Mouse (Mus musculus) layer of hippocampus, adult 9-10 months (tissue): ENCODE results near the gene Inpp5a.
A peak's percentile ranks its signal among the peaks of the same experiment; 100 is the strongest.

Source experiments
- DNase-seq: peaks from one replicate; pipeline ENCODE4 v3.0.0; 2022; ENCODE audit warnings: low spot score

The Inpp5a gene

GRCm38 (mm10) chr7:139581801-139582571 lies 193.1 kb downstream of the Inpp5a start:
- no peak for DNase-seq

DNA sequence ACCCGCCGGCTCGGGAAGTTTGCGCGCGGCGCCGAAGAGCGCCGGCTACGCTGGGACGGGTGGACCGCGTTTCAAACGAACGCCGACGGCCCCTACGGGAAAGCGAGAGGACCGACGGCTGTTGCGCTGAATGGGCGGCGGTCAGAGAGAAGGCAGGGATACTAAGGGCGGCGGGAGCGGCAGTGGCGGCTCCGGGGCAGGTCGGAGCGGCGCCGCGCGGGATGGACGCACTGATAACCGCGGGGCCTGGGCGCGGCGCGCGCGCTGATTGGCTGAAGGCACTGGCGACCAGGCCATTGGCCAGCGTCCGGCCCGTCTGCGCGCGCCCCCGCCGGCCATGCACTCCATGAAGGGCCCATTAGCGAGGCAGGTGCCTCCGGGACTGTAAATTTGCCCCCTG lies 193.7 kb downstream of the Inpp5a start, which contains the start of gene Nkx6-2:
TSS of gene Nkx6-2 (minus strand) at position 203 of the 400 bp plus-strand sequence.
- DNase-seq: no peak

DNA sequence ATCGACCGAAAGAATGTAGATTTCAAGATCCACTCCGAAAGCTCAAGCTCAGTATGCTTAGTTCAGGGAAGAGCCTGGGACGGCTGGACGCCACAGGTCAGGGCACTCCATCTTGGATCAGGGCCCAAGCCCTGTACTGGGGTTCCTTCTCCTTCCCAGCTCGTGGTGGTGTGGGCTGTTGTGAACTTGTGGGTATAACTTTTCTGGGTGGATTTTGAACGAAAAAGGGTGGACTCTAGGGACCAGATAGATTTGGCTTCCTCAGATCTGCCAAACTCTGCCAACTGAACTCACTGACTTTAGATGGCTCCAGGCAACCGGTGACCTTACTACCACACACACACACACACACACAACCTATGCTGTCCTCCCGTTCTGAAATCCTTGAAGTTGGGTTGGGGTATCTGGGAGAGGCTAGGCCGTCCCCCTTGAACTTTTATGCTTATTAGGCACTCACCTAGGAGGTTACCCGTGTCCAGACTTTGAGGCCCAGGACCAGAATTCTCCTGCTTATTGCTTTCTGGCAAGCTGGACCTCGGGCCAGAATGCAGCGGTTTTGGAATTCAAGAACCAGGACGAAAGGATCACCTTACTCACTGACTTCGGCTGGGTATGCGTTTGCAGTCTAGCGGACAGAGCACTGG lies 194.3 kb downstream of the Inpp5a start:
- DNase-seq: no peak

DNA sequence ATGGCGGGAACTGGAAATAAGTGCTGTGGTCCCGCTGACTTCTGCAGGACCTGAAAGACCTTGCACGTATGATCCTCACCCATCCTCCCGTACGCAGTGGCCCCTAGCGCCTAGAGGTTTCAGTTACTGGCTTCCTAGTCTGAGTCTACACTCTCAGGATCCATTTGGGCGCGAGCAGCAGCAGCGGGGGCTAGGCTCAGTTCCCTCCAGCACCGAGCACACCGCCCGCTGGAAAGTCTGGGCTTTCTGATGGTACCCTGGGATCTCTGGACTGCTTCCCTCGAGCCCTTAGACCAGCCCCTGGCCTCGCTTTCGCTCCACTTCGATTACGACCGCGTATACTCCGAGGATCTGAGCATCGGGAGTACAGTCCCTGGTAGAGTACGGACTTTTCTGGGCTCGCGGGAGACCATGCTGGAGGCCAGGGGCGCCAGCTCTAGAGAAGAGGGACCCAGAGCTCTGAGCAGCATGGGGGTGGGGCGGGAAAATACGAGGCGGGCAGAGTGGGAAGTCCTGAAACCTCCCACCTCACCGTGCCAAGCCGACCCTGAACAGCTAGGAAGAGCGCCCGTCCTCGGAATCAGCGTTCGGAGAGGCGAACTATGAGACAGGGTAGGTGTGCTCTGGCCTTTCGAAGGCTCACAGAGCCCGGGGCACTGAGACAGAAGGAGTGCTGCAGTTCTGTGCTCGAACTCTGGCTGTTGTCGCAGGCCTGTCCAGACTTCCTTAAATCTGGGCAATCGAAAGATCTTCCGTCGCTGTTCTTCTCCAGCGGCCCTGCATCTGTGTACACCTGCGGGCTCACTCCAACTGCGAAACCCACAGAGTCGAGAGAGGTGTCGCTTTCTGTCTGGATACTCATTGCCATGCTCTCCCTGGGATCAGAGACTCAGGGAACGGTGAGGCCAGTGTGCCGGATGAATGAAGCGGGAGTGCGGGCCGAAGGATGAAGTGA lies 195.6 kb downstream of the Inpp5a start:
- DNase-seq: no peak

GRCm38 (mm10) chr7:139585183-139585821 lies 196.4 kb downstream of the Inpp5a start:
- no peak for DNase-seq

GRCm38 (mm10) chr7:139587919-139588318 lies 199.0 kb downstream of the Inpp5a start:
- no peak for DNase-seq

- no peak for DNase-seq
Measured at GRCm38 (mm10) chr7:139590302-139590701, 201.4 kb downstream of the Inpp5a start.

DNA sequence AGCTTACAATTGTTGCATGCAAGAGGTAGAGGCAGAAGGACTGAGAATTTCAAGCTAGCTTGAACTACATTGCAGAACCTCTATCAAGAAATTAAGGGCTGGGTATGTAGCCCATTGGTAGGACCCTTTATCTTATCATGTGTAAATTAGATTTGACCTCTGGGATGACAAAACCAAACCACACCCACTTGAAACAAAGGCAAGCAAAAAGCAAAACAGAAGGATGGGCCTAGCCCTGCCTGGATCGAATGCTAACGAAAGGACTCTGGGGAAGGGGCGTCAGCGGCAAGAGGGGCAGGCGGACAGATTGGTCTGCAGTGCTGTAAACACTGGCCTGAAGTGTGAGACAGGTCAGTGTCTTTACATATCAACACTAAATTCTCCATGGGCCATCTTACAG lies 202.4 kb downstream of the Inpp5a start:
- no peak for DNase-seq

DNA sequence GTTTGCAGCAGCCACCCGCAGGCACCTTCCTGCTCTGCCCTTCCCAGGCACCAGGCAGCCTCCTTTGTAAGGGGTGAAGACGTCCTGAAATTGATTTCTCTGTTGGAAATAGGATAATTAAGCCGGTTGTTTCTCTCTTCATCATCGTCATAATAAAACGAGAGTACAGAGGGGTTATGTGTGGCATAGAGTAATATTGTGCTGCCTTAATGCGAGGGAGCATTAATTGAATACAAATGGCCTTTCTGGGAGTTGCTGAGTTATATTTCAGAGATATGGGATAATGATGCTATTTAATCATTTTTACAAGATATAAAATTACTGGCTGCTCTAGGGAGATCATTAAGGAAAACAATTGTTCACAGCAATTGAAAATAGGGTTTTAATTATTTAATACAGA lies 206.4 kb downstream of the Inpp5a start:
- no peak for DNase-seq

DNA sequence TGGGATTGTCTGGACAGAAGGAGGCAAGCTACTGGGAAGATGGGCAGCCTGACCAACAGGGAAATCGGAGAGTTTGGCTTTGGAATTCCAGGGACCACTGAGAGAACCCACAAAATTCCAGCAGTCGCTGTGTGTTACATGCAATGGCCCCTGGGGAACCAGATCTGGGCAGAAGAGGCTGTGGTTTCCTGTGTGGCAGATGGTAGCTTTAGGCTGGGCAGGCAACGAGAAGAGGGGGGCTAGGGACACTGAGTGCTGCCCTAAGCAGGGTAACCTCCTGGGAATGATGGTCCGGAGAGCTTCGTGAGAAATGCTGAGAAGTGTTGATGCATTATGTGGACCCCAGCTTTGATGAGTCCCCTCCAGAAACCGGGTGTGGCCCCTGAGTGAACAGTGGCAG lies 207.0 kb downstream of the Inpp5a start:
- no peak for DNase-seq

- no peak for DNase-seq
Measured at GRCm38 (mm10) chr7:139610328-139610727, 221.4 kb downstream of the Inpp5a start.

DNA sequence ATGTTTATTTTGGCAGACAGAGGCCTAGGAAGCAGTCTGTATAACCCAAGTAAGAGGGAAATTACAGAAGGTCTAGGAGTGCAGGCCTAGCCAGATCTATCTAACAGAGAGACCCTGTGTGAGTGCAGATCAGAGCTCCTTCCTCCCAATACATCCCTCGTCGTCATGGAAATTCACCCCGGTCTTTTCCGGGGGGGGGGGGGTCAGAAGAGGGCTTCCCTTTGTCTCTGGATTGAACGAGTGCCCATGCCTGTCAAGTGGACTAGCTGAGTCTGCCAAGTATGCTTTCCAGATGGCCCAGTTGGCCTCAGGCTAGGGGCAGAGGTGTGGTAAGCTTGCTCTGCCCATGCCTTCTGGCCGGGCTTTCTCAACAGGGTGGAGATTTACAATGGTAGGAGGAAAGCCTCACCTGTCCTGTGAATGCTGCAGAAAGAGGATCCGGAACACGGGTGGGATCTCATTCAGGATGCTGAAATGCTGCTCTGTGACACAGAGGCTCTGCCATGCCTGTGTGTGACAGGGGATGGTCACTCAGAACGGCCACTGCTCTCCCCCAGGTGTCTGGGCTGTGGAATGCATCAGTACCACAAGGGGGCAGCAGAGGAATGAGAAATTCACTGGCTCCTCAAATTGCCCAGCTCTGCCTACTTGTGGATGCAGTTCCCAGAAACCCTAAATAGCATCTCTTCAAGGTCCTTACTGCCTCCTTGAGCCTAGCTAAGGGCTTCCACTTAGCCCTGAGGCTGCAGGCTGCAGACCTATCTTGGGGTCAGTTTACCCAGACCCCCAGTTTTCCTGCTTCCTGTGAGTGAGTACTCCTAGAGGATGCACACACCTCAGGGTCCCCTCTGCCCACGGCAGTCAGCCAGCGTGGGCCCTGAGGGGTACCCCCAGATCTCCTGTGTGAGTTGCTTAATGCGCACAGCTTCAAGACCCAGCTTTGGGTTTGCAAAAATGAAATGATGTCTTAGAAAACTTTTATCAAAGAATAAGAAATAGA lies 227.2 kb downstream of the Inpp5a start:
- peak; percentile 44 for DNase-seq

DNA sequence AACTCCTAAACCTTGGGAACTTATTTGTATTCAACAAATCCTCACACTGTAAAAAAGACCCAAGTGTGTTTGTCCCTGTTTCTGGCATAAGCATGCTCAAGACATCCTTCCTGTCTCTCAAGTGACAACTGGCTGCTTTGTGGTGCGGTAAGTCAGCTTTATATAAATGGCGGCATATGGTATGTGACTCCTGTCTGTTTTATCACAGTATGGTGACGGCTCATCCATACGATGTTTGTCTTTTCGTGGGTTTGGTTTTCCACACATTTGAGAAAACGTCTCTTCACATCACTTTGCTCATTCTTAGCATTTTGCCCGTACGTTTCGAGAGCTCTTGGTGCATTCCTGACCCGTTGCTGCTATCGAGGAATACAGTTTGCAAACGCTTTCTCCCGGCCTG lies 233.7 kb downstream of the Inpp5a start:
- DNase-seq: no peak

DNA sequence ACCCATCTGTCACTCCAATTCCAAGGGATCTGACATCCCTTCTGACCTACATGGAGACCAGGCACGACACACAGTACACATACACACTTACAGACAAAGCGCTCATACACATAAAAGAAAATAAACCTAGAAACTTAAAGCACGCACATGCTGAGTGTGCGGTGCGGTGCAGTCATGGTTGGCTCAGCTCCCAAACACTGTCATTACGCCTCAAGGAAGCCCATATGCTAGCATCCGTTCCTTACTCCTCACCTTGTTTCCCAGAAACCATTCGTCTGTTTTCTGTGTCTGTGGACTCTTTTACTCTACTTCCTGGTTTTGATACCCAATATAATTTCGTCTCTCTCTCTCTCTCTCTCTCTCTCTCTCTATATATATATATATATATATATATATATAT lies 236.2 kb downstream of the Inpp5a start:
- no peak for DNase-seq
